Mouse (Mus musculus) heart, adult 2 months (tissue): ENCODE data around the gene Wfdc6b. TPM values are rescaled to one million over a fixed set of nuclear protein-coding genes. Genes with fewer than 3 reads are reported as not detected.

ENCODE experiments used
- DNase-seq, 2 experiments: peaks; one replicate each; pipeline ENCODE4 v3.0.0; 2021
- H3K27ac ChIP-seq: fragments of 200-600 bp; 2 replicates; pipeline ENCODE4 v1.8.1; 2022
- H3K27me3 ChIP-seq: fragments of 200-500 bp; 2 replicates; pipeline ENCODE4 v1.6.1; 2012; ENCODE audit warnings: mild to moderate bottlenecking, low read length, inconsistent platforms, mixed read lengths; ENCODE audit not compliant: control insufficient read depth, insufficient read depth
- H3K36me3 ChIP-seq: fragments of 200-500 bp; 2 replicates; pipeline ENCODE4 v1.6.1; 2012; ENCODE audit warnings: low read length, inconsistent platforms; ENCODE audit not compliant: control insufficient read depth, insufficient read depth
- H3K4me1 ChIP-seq: fragments of 200-500 bp; 2 replicates; pipeline ENCODE4 v1.6.1; 2011; ENCODE audit warnings: low read length; ENCODE audit not compliant: control insufficient read depth, insufficient read depth
- H3K4me3 ChIP-seq: fragments of 200-600 bp; 2 replicates; pipeline ENCODE4 v1.8.1; 2022
- H3K79me2 ChIP-seq: fragments of 200-500 bp; replicated peaks from 2 replicates; pipeline ENCODE4 v1.6.1; 2012; ENCODE audit warnings: mild to moderate bottlenecking, inconsistent platforms, low read length, moderate library complexity, mixed read lengths; ENCODE audit not compliant: control insufficient read depth, insufficient read depth
- H3K9ac ChIP-seq: fragments of 200-500 bp; 2 replicates; pipeline ENCODE4 v1.6.1; 2012; ENCODE audit warnings: low read depth, mild to moderate bottlenecking, control low read depth, inconsistent platforms, low read length, mixed read lengths
- CTCF ChIP-seq: fragments of 200-600 bp; IDR thresholded peaks from 2 replicates; pipeline ENCODE4 v1.8.1; 2022; ENCODE audit warnings: antibody characterized with exemption, mild to moderate bottlenecking, moderate library complexity
- EP300 ChIP-seq: fragments of 200-500 bp; IDR thresholded peaks from 2 replicates; pipeline ENCODE4 v1.6.1; 2011; ENCODE audit warnings: low read depth, low read length, control low read depth; ENCODE audit not compliant: insufficient read depth
- POLR2A ChIP-seq: fragments of 200-500 bp; IDR thresholded peaks from 2 replicates; pipeline ENCODE4 v1.6.1; 2011; ENCODE audit warnings: mild to moderate bottlenecking, low read depth, low read length, control low read depth; ENCODE audit not compliant: insufficient read depth
- WGBS: fragments of 180-500 bp; shearing (Covaris S2); methylation state at CpG from one replicate; pipeline ENCODE4 v1.1.7; 2018; 5-methylcytosine and 5-hydroxymethylcytosine counted together
- intact Hi-C: fragments of 180-260 bp; cut with DNase I; formaldehyde crosslinking; loops from one replicate; pipeline ENCODE4 v1.15.1; 2025
- polyA plus RNA-seq: library from polyadenylated mRNA; depleted of rRNA; stranded (reverse); fragments of >200 nt; gene quantifications from 2 replicates; pipeline ENCODE4 v1.2.3, GENCODE M21; 2012
- total RNA-seq, 2 experiments: library from RNA; stranded (reverse); gene quantifications; 2 replicates each; pipeline ENCODE4 v1.2.3; 2021

Wfdc6b gene
- total and polyA plus RNA-seq, 3 experiments, result not detected

DNA sequence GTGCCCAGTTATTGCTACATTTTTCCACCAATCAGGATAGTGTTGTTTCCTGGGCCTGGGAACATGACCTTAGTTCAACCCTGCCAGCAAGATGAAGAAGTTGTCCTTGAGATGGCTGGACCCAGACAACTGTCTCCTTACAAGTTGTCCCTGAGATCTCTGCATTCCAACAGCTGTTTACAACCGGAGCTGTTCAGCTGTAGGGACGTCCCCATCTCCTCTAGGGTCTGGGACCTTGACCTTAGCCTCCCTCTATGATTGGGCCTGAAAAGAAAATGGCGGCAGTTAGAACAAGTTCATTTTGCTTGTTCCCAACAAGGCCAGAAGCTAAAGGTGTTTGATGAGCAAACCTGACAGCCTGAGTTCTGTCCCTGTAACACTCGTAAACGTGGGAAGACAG lies 5.7 kb downstream of the Wfdc6b start:
- Histone ChIP-seq H3K27ac (no peak overlapping the region), H3K9ac (no peak overlapping the region), H3K79me2 (no peaks in the 10 kb centered on the region), H3K4me1 (no peaks in the 10 kb centered on the region), H3K36me3 (no peaks in the 10 kb centered on the region), H3K27me3 (no peaks in the 10 kb centered on the region; the same call in 1 of the 2 replicates), H3K4me3 (no peak overlapping the region)
- no peak for DNase-seq
- 74% methylated on average over 5 of the region's 5 CpGs for WGBS
- intact Hi-C loops, result no loop called here
- TF ChIP-seq CTCF, result no peak

- no peak overlapping the region for H3K4me3 ChIP-seq
- intact Hi-C loops, result no loop called here
- H3K36me3 ChIP-seq, result no peaks in the 10 kb centered on the region
- no peak for DNase-seq
- H3K9ac ChIP-seq, result no peak overlapping the region
- no peaks in the 10 kb centered on the region for H3K79me2 ChIP-seq
- TF ChIP-seq EP300, result no peak
- no peak for TF ChIP-seq POLR2A
- no peak for TF ChIP-seq CTCF
- 77% methylated on average over 4 of the region's 4 CpGs for WGBS
- H3K27me3 ChIP-seq, result no peaks in the 10 kb centered on the region
- no peaks in the 10 kb centered on the region for H3K4me1 ChIP-seq
- no peak overlapping the region for H3K27ac ChIP-seq
These were observed 8.5 kb downstream of the Wfdc6b start for GRCm38 (mm10) chr2:164621775-164622174.

- WGBS, result 80% methylated on average over 9 of the region's 9 CpGs
- intact Hi-C loops, result no loop called here
- no peak overlapping the region for H3K27ac ChIP-seq
- no peaks in the 10 kb centered on the region for H3K79me2 ChIP-seq
- no peaks in the 10 kb centered on the region for H3K36me3 ChIP-seq
- H3K4me1 ChIP-seq, result no peaks in the 10 kb centered on the region
- H3K4me3 ChIP-seq, result no peak overlapping the region
- TF ChIP-seq EP300, result no peak
- peak; percentile 13; the same call in 1 of the 2 replicates for TF ChIP-seq CTCF
- no peak overlapping the region for H3K9ac ChIP-seq
- no peak for DNase-seq
- H3K27me3 ChIP-seq, result no peaks in the 10 kb centered on the region
These were observed 21.9 kb downstream of the Wfdc6b start for GRCm38 (mm10) chr2:164635266-164635665.

GRCm38 (mm10) chr2:164638696-164639095 lies 25.4 kb downstream of the Wfdc6b start, which contains the start of gene Wfdc16:
TSS of gene Wfdc16 (minus strand) at chr2:164638796.
- no peaks in the 10 kb centered on the region for H3K27me3 ChIP-seq
- no peaks in the 10 kb centered on the region for H3K79me2 ChIP-seq
- no peak for TF ChIP-seq EP300
- TF ChIP-seq POLR2A, result no peak
- no peak for TF ChIP-seq CTCF
- H3K4me1 ChIP-seq, result no peaks in the 10 kb centered on the region
- no peaks in the 10 kb centered on the region for H3K36me3 ChIP-seq
- intact Hi-C loops, result no loop called here
- no peak for DNase-seq
- 84% methylated on average over 3 of the region's 3 CpGs for WGBS
- no peak within 1 kb of the TSS for H3K27ac ChIP-seq
- H3K4me3 ChIP-seq, result no peak within 1 kb of the TSS
- H3K9ac ChIP-seq, result no peak within 1 kb of the TSS

DNA sequence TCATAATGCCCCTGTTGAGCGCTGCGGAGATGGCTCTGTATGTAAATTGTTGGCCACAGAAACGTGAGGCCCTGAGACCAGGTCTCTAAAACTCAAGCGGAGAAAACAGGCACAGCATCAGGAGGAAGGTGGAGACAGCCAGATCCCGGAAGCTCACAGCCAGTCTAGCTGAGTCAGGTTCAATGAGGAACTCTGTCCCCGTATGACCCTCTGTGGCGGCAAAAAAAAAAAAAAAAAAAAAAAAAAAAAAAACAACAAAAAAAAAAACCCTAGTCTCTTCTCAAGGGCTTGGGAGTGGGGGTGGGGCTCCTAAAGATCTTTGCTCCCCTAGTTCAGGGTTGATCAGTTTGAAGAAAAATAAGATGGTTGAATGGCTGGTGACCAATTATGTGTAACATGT lies 27.8 kb downstream of the Wfdc6b start:
- Histone ChIP-seq H3K27me3 (no peaks in the 10 kb centered on the region), H3K4me1 (no peaks in the 10 kb centered on the region), H3K36me3 (no peaks in the 10 kb centered on the region), H3K79me2 (no peaks in the 10 kb centered on the region), H3K4me3 (no peak overlapping the region), H3K9ac (no peak overlapping the region), H3K27ac (no peak overlapping the region)
- TF ChIP-seq CTCF, result no peak
- TF ChIP-seq EP300, result no peak
- no peak for TF ChIP-seq POLR2A
- WGBS, result 61% methylated on average over 7 of the region's 7 CpGs
- intact Hi-C loops, result no loop called here
- peak in 1 of 2 experiments; percentile 8 for DNase-seq

DNA sequence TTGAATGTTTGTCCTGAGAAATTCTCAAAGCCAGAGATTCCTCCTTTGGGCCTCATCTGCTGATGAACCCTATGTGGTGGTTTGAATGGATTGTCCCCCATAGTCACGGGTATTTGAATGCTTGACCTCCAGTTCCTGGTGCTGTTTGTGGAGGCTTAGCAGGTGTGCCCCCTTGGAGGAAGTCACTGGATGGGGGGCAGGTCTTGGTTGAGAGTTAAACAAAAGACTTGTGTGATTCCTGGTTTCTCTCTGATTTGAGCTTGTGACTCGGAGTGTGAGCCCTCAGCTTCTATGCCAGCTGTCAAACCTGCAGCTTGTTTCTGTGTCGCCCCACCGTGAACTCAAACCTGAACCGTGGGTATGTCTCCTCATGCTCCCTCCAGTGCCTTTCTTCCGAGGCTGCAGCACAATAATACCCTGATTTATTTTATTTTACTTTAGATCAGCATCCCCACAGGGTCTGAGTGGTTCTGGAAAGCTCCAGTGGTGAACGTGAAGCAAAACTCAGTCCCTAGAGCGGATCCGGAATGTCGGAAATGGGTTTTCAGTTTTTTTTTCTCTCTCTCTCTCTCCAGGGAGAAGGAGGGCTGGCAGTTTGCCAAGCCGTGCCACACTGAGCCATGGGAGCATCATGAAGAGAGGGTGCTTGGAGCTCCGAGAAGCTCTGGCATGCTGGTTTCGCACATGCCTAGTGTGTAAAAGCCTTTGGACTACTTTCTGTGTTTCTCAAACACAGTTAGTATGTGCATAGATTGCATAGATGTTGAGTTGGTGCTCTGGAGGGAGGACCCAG lies 28.8 kb downstream of the Wfdc6b start:
- WGBS, result 67% methylated on average over 13 of the region's 13 CpGs
- no peak for DNase-seq
- intact Hi-C loops, result no loop called here
- no peak for TF ChIP-seq EP300
- TF ChIP-seq POLR2A, result no peak
- no peak for TF ChIP-seq CTCF
- Histone ChIP-seq H3K4me3 (no peak overlapping the region), H3K4me1 (no peaks in the 10 kb centered on the region), H3K36me3 (no peaks in the 10 kb centered on the region), H3K27ac (no peak overlapping the region), H3K27me3 (no peaks in the 10 kb centered on the region), H3K9ac (no peak overlapping the region), H3K79me2 (no peaks in the 10 kb centered on the region)
